Mouse (Mus musculus) forebrain, embryonic 11.5 days (tissue): Measurements from ENCODE around the gene Smim24. TPM values are rescaled to one million over a fixed set of nuclear protein-coding genes. Genes with fewer than 3 reads are reported as not detected.

Experiments used
- ATAC-seq: fragments of 200-750 bp; cut with Nextera tagmentation; replicated peaks from 2 replicates; pipeline ENCODE4 v1.8.0; 2017; ENCODE audit warnings: moderate TSS enrichment; ENCODE audit not compliant: low FRiP score
- DNase-seq: peaks from one replicate; pipeline ENCODE4 v3.0.0-alpha.2; 2017; ENCODE audit warnings: low spot score
- H3K27ac ChIP-seq: fragments of 300-500 bp; sonication (generic); 2 replicates; pipeline ENCODE4 v1.5.1; 2014; ENCODE audit warnings: low read depth, low read length
- H3K27me3 ChIP-seq: fragments of 300-500 bp; sonication (generic); 2 replicates; pipeline ENCODE4 v1.6.1; 2014; ENCODE audit warnings: mild to moderate bottlenecking, low read length, mixed read lengths; ENCODE audit not compliant: control insufficient read depth, insufficient read depth
- H3K36me3 ChIP-seq: fragments of 300-500 bp; sonication (generic); 2 replicates; pipeline ENCODE4 v1.6.1; 2014; ENCODE audit warnings: mild to moderate bottlenecking, low read length, moderate library complexity, mixed read lengths; ENCODE audit not compliant: control insufficient read depth, insufficient read depth
- H3K4me1 ChIP-seq: fragments of 300-500 bp; sonication (generic); replicated peaks from 2 replicates; pipeline ENCODE4 v1.6.1; 2014; ENCODE audit warnings: low read length, mixed read lengths; ENCODE audit not compliant: control insufficient read depth, insufficient read depth
- H3K4me2 ChIP-seq: fragments of 300-500 bp; sonication (generic); 2 replicates; pipeline ENCODE4 v1.6.1; 2014; ENCODE audit warnings: low read depth, mild to moderate bottlenecking, low read length, moderate library complexity, mixed read lengths; ENCODE audit not compliant: severe bottlenecking
- H3K4me3 ChIP-seq: fragments of 300-500 bp; sonication (generic); 2 replicates; pipeline ENCODE4 v1.5.1; 2014; ENCODE audit warnings: low read depth, low read length
- H3K9ac ChIP-seq: fragments of 300-500 bp; sonication (generic); 2 replicates; pipeline ENCODE4 v1.6.1; 2014; ENCODE audit warnings: low read length
- H3K9me3 ChIP-seq: fragments of 300-500 bp; sonication (generic); 2 replicates; pipeline ENCODE4 v1.6.1; 2016; ENCODE audit warnings: low read length, mixed read lengths; ENCODE audit not compliant: control insufficient read depth
- WGBS: fragments of 180-500 bp; shearing (Covaris S2); extraction: QIAGEN DNeasy Blood & Tissue Kit; methylation state at CpG from one replicate; pipeline ENCODE4 v1.1.7; 2014; 5-methylcytosine and 5-hydroxymethylcytosine counted together
- polyA plus RNA-seq: library from polyadenylated mRNA; unstranded; fragments of >200 nt; fragmentation: Nextera tagmentation; extraction: Ambion mirVana; gene quantifications from 2 replicates; pipeline ENCODE4 v1.2.1, GENCODE M21; 2014

Gene Smim24
- polyA plus RNA-seq, 1 experiment from 2014 or later, result 2.8 TPM

DNA sequence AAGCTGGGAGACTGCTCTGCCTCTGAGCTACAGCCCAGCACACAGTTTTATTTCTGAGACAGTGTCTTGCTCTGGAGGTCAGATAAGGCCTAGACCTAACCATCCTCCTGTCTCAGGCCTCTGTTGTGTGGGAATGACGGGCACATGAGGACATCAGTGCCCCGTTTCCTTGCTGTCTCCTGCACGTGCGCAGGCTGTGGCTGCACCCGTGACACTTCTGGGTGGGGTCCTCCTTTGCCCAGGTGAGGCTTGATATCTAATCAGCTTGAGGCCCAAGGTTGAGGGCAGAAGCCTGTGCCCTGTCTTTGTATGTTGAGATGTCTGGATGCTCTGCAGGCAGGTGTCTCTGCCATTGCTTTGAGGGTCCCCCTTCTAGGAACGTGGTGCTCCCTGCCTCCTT is 581 bp upstream of the Smim24 start:
- H3K4me1 ChIP-seq, result peaks cover 3% of the 10 kb centered on the region
- H3K27ac ChIP-seq, result no peak overlapping the region
- no peaks in the 10 kb centered on the region for H3K27me3 ChIP-seq
- no peaks in the 10 kb centered on the region for H3K9me3 ChIP-seq
- DNase-seq (no peak), ATAC-seq (no peak)
- no peak overlapping the region for H3K9ac ChIP-seq
- H3K4me2 ChIP-seq, result no peak overlapping the region
- WGBS, result 81% methylated on average over 6 of the region's 6 CpGs
- peaks cover 2% of the 10 kb centered on the region; the same call in 1 of the 2 replicates for H3K36me3 ChIP-seq
- H3K4me3 ChIP-seq, result no peak overlapping the region

DNA sequence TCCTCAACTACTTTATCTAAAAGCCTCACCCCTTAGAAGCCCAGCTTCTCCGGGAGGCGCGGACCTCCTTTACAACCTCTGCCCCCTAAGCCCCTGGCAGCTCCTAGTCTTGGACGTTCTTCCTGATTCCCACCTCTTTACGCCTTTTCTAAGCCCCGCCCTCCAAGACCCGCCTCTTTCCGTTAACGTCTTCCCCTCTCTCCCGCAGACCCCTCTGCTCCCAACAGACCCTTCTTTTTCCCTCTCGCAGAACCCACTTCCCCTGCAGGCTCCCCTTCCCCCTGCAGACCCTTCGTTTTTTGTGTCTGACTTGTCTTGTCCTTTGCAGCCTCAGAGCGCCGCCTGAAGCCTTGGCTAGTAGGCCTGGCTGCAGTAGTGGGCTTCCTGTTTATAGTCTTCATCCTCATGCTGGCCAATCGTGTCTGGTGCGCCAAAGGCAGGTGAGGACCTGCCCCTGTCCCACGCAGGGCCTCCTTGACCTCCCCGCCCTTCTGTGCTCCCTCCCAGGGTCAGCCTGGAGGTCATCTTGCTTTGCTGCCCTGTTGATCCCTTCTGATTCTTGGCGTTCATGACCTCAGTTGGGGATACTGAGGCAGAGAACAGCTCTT is 709 bp downstream of the Smim24 start:
- Histone ChIP-seq H3K36me3 (no peaks in the 10 kb centered on the region), H3K4me1 (peaks cover 3% of the 10 kb centered on the region), H3K4me2 (peak overlapping the region; percentile 34; the same call in 1 of the 2 replicates), H3K4me3 (peak overlapping the region; percentile 1; the same call in 1 of the 2 replicates), H3K9me3 (no peaks in the 10 kb centered on the region), H3K27me3 (no peaks in the 10 kb centered on the region), H3K9ac (peak overlapping the region; percentile 3; the same call in 1 of the 2 replicates), H3K27ac (no peak overlapping the region)
- DNase-seq (no peak), ATAC-seq (no peak)
- WGBS, result 5% methylated on average over 19 of the region's 19 CpGs

DNA sequence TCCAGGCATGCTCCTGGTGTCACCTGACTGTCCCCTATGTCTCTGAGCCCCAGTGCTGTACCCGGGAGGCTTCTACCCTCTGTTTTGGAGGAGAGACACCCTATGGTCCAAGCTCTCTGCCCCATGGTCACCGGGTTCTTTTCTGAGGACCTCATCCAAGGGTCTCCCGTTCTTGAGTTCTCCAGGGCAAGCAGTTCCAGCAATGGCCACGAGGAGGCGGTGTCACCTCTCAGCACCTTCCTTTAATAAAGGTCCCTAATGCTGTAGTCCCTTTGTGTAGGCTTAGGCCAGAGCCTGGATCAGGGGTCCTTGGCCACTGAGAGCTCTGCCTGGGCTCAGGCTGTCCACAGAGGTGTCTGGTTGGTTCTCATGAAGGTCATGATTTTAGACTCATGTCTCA is 2.3 kb downstream of the Smim24 start:
- Histone ChIP-seq H3K36me3 (no peaks in the 10 kb centered on the region), H3K9ac (no peak overlapping the region), H3K4me2 (no peak overlapping the region), H3K9me3 (no peaks in the 10 kb centered on the region), H3K27ac (no peak overlapping the region), H3K4me3 (no peak overlapping the region), H3K27me3 (no peaks in the 10 kb centered on the region), H3K4me1 (peaks cover 3% of the 10 kb centered on the region)
- DNase-seq (peak; percentile 89), ATAC-seq (peak; percentile 45; the same call in 1 of the 2 replicates)
- WGBS, result 18% methylated on average over 5 of the region's 5 CpGs

DNA sequence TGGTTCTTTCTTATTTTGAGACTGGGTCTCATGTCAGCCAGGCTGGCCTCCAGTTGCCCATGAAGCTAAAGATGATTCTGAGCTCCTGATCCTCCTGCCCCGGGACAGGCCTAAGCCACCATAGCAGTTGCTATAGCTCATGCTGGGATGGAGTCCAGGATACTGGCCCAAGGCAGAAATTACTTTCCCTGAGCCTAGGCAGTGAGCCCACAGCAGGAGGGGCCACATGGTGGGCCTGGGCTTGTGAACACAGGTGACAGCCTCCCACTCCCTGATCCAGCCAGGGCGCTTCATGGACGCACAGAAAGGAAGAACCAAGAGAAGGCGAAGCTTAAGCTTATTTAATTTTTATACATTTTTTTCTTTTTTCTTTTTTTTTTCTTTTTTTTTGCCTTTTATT is 3.0 kb downstream of the Smim24 start:
- Histone ChIP-seq H3K36me3 (no peaks in the 10 kb centered on the region), H3K4me1 (peaks cover 4% of the 10 kb centered on the region), H3K27me3 (no peaks in the 10 kb centered on the region; the same call in 1 of the 2 replicates), H3K4me2 (no peak overlapping the region), H3K9me3 (no peaks in the 10 kb centered on the region), H3K9ac (no peak overlapping the region), H3K4me3 (no peak overlapping the region), H3K27ac (no peak overlapping the region)
- DNase-seq (no peak), ATAC-seq (no peak)
- 86% methylated on average over 4 of the region's 4 CpGs for WGBS

DNA sequence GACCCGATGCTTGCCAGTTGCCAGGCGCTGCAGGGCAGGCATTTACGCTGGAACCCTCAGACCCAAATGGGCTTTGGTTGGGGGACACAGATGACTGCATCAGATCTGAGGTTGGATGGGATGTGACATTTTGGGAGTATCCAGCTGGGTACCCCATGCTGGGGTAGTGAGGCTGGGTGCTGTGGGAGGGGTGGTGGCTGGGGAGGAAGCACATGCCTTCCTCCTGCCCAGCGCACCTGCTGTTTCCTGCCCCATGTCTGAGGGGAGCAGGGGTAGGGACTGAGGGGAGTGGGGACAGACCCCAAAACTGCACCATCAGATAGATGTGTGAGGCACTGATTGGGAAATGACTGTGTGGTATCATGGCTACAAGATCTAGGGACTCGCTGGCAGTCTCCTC is 3.9 kb downstream of the Smim24 start:
- Histone ChIP-seq H3K9ac (peak overlapping the region; percentile 17; the same call in 1 of the 2 replicates), H3K27ac (no peak overlapping the region), H3K9me3 (no peaks in the 10 kb centered on the region), H3K36me3 (no peaks in the 10 kb centered on the region), H3K27me3 (no peaks in the 10 kb centered on the region; the same call in 1 of the 2 replicates), H3K4me2 (no peak overlapping the region), H3K4me3 (no peak overlapping the region), H3K4me1 (peaks cover 13% of the 10 kb centered on the region)
- no peak for DNase-seq
- 60% methylated on average over 5 of the region's 5 CpGs for WGBS
- ATAC-seq, result no peak

DNA sequence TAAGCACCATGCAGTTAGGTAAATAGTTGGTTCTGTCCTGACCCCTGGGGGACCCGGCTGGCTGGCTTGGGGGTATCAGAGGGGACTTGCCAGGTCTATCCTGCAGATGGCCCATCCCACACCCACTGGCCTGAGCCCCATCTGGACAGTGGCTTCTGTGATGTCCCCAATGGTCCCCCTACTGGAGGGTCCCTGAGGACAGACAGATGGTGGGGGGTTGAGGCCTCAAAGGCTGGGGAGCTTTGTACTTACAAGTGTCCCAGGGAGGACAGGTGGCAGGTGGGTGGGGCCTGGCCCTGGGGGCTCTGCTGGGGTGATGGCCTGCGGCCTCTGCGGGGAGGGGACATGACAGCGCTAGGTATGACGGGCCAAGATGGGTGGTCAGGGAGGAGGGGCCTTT is 6.4 kb downstream of the Smim24 start:
- Histone ChIP-seq H3K36me3 (no peaks in the 10 kb centered on the region), H3K27me3 (peaks cover 3% of the 10 kb centered on the region), H3K27ac (no peak overlapping the region), H3K4me2 (0 out of 2 replicates have a peak overlapping the region, but pooled peaks have one; percentile 5), H3K4me1 (peaks cover 27% of the 10 kb centered on the region), H3K9ac (no peak overlapping the region; the same call in 1 of the 2 replicates), H3K4me3 (no peak overlapping the region), H3K9me3 (no peaks in the 10 kb centered on the region)
- WGBS, result 71% methylated on average over 5 of the region's 5 CpGs
- DNase-seq, result no peak
- ATAC-seq, result no peak

DNA sequence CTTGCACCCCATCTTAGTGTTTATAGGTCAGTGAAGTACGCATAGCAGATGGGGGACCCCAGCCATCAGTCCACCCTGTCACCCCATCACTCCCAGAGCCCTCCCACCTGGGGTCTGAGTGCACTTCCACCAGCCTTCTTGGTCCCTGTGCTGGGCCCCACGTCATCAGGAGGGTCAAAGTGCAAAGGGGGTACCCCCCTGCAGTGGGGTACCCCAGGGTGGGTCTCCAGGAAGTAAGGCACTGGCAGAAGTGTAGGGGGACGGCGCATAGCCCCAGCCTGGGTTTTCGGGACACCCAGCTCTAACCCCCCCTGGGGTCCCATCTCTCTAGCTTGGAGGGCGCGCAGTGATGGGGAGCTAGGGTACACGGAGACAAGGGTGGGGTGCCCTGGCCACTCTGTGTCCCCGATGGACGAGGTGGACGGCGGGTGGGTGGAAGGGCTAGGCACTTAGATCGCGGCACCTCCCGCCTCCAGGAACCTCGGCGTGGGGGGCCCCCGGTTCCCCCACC is 7.0 kb downstream of the Smim24 start:
- H3K4me3 ChIP-seq, result no peak overlapping the region
- H3K4me2 ChIP-seq, result no peak overlapping the region
- no peaks in the 10 kb centered on the region for H3K9me3 ChIP-seq
- no peak overlapping the region for H3K9ac ChIP-seq
- no peaks in the 10 kb centered on the region for H3K36me3 ChIP-seq
- DNase-seq (no peak), ATAC-seq (no peak)
- 80% methylated on average over 18 of the region's 18 CpGs for WGBS
- H3K27me3 ChIP-seq, result peaks cover 8% of the 10 kb centered on the region
- peaks cover 27% of the 10 kb centered on the region for H3K4me1 ChIP-seq
- no peak overlapping the region for H3K27ac ChIP-seq

DNA sequence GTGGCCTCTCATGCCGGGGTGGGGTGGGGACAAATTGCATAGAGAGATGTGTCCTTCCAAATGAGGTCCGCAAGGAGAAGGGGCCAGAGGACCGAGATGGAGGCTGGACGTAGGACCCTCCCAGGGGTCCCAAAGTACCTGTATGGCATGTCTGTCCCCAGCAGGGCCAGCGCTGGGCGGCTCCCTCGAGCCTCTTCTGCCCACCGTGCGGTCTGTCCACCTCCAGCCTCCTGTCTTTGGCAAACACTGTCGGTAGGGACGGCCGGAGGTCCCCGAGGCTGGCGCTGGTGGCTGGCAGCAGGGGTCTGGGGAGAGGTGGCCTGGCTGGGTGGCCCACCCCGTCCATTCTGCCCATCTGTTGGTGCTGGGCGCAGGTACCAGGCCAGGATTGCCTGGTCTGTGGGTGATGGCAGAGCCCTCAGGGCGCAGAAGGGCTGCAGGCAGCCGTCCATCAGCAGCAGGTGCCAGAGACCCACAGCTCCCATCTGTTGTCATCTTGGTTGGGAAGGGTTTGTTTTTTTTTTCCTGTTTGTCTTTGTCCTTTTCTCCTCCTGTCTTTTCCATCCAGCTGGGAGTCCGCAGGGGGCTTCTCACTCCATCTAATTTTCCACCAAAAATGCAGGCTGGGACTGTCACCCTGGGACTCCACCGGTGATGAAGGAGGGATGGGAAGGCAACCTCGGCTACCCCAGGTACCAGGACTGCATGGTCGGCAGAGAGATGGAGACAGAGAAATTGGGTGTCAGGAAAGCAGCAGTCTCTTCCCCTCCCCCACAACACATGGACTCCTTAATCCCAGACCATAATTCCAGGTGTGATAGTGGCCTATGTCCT is 7.7 kb downstream of the Smim24 start:
- WGBS, result 48% methylated on average over 22 of the region's 22 CpGs
- H3K9ac ChIP-seq, result 0 out of 2 replicates have a peak overlapping the region, but pooled peaks have one; percentile 16

More for the DNA sequence above, 7.7 kb downstream of the Smim24 start:
- Histone ChIP-seq H3K27me3 (peaks cover 9% of the 10 kb centered on the region), H3K36me3 (no peaks in the 10 kb centered on the region; the same call in 1 of the 2 replicates), H3K4me3 (no peak overlapping the region), H3K4me2 (no peak overlapping the region), H3K27ac (0 out of 2 replicates have a peak overlapping the region, but pooled peaks have one; percentile 50), H3K4me1 (peaks cover 27% of the 10 kb centered on the region), H3K9me3 (no peaks in the 10 kb centered on the region)
- ATAC-seq, result no peak
- DNase-seq, result no peak
